Mouse (Mus musculus) kidney, embryonic 15.5 days (tissue): ENCODE measurements around the gene Hist1h2ab. TPM values are rescaled to one million over a fixed set of nuclear protein-coding genes. Genes with fewer than 3 reads are reported as not detected.
"Not testable (repeated sequence)": the region's sequence is repeated elsewhere in the genome, so short reads cannot be mapped to it uniquely, and the experiment has no call there.

Source experiments
- ATAC-seq: fragments of 200-750 bp; cut with Nextera tagmentation; replicated peaks from 2 replicates; pipeline ENCODE4 v1.8.0; 2017; ENCODE audit warnings: moderate TSS enrichment; ENCODE audit not compliant: low FRiP score
- H3K27ac ChIP-seq: fragments of 300-500 bp; sonication (generic); 2 replicates; pipeline ENCODE4 v1.5.1; 2015; ENCODE audit warnings: mild to moderate bottlenecking, inconsistent platforms
- H3K27me3 ChIP-seq: fragments of 300-500 bp; sonication (generic); 2 replicates; pipeline ENCODE4 v1.6.1; 2015; ENCODE audit warnings: inconsistent platforms
- H3K36me3 ChIP-seq: fragments of 300-500 bp; sonication (generic); 2 replicates; pipeline ENCODE4 v1.6.1; 2015; ENCODE audit warnings: inconsistent platforms
- H3K4me1 ChIP-seq: fragments of 300-500 bp; sonication (generic); 2 replicates; pipeline ENCODE4 v1.6.1; 2015; ENCODE audit warnings: inconsistent platforms
- H3K4me2 ChIP-seq: fragments of 300-500 bp; sonication (generic); 2 replicates; pipeline ENCODE4 v1.6.1; 2015; ENCODE audit warnings: moderate library complexity, mild to moderate bottlenecking, inconsistent platforms
- H3K4me3 ChIP-seq: fragments of 300-500 bp; sonication (generic); replicated peaks from 2 replicates; pipeline ENCODE4 v1.5.1; 2015; ENCODE audit warnings: mild to moderate bottlenecking, inconsistent platforms
- H3K9ac ChIP-seq: fragments of 300-500 bp; sonication (generic); 2 replicates; pipeline ENCODE4 v1.6.1; 2015; ENCODE audit warnings: mild to moderate bottlenecking, inconsistent platforms
- H3K9me3 ChIP-seq: fragments of 300-500 bp; sonication (generic); replicated peaks from 2 replicates; pipeline ENCODE4 v1.6.1; 2016; ENCODE audit warnings: inconsistent platforms
- WGBS: fragments of 180-500 bp; shearing (Covaris S2); methylation state at CpG from one replicate; pipeline ENCODE4 v1.1.7; 2015; ENCODE audit warnings: mixed read lengths; 5-methylcytosine and 5-hydroxymethylcytosine counted together
- microRNA-seq: library from miRNA; unstranded; fragments of <30 nt; microRNA quantifications from one replicate; pipeline ENCODE4, GENCODE M21; 2016
- polyA plus RNA-seq: library from polyadenylated mRNA; unstranded; fragments of >200 nt; fragmentation: Nextera tagmentation; extraction: Ambion mirVana; gene quantifications from 2 replicates; pipeline ENCODE4 v1.2.1, GENCODE M21; 2015

Gene Hist1h2ab
- polyA plus RNA-seq, 1 experiment from 2014 or later, result 39.2 TPM

GRCm38 (mm10) chr13:23768834-23769397 is 18.0 kb downstream of the Hist1h2ab start:
- Histone ChIP-seq H3K27me3 (no peaks in the 10 kb centered on the region), H3K4me1 (peaks cover 18% of the 10 kb centered on the region), H3K9me3 (no peaks in the 10 kb centered on the region), H3K36me3 (no peaks in the 10 kb centered on the region), H3K27ac (no peak overlapping the region), H3K4me3 (no peak overlapping the region), H3K9ac (no peak overlapping the region), H3K4me2 (no peak overlapping the region)
- 52% methylated on average over 5 of the region's 5 CpGs for WGBS
- no peak for ATAC-seq

GRCm38 (mm10) chr13:23769613-23770012 is 18.7 kb downstream of the Hist1h2ab start, which contains the start of gene Trim38:
TSS of gene Trim38 (plus strand) at chr13:23769913.
- H3K9ac ChIP-seq, ATAC-seq, H3K4me3 ChIP-seq, H3K36me3 ChIP-seq, H3K27ac ChIP-seq, H3K4me2 ChIP-seq, H3K27me3 ChIP-seq, H3K9me3 ChIP-seq: not testable (repeated sequence)
- WGBS, result 77% methylated on average over 2 of the region's 2 CpGs
- peaks cover 11% of the 10 kb centered on the region for H3K4me1 ChIP-seq

GRCm38 (mm10) chr13:23772561-23773313 is 21.8 kb downstream of the Hist1h2ab start:
- peak overlapping the region; percentile 15; the same call in 1 of the 2 replicates for H3K4me3 ChIP-seq
- H3K27ac ChIP-seq, result no peak overlapping the region
- H3K27me3 ChIP-seq, result no peaks in the 10 kb centered on the region
- H3K9ac ChIP-seq, result no peak overlapping the region
- H3K4me1 ChIP-seq, result peaks cover 7% of the 10 kb centered on the region
- no peaks in the 10 kb centered on the region for H3K36me3 ChIP-seq
- WGBS, result 26% methylated on average over 21 of the region's 21 CpGs
- no peaks in the 10 kb centered on the region for H3K9me3 ChIP-seq
- peak; percentile 93 for ATAC-seq
- H3K4me2 ChIP-seq, result peak overlapping the region; percentile 46

GRCm38 (mm10) chr13:23778339-23778738 is 27.4 kb downstream of the Hist1h2ab start:
- Histone ChIP-seq H3K9ac (no peak overlapping the region), H3K4me2 (no peak overlapping the region), H3K27ac (no peak overlapping the region), H3K4me1 (no peaks in the 10 kb centered on the region), H3K27me3 (no peaks in the 10 kb centered on the region), H3K9me3 (no peaks in the 10 kb centered on the region), H3K36me3 (no peaks in the 10 kb centered on the region), H3K4me3 (no peak overlapping the region)
- ATAC-seq, result no peak
- 93% methylated on average over 7 of the region's 7 CpGs for WGBS

GRCm38 (mm10) chr13:23779025-23779424 is 28.1 kb downstream of the Hist1h2ab start:
- H3K9ac ChIP-seq, result no peak overlapping the region
- H3K36me3 ChIP-seq, result no peaks in the 10 kb centered on the region
- no peaks in the 10 kb centered on the region for H3K27me3 ChIP-seq
- no peak overlapping the region for H3K4me2 ChIP-seq
- no peaks in the 10 kb centered on the region for H3K4me1 ChIP-seq
- ATAC-seq, result no peak
- H3K9me3 ChIP-seq, result no peaks in the 10 kb centered on the region
- 88% methylated on average over 4 of the region's 4 CpGs for WGBS
- no peak overlapping the region for H3K27ac ChIP-seq
- H3K4me3 ChIP-seq, result no peak overlapping the region

- no peak overlapping the region for H3K4me3 ChIP-seq
- no peak overlapping the region for H3K4me2 ChIP-seq
- H3K9me3 ChIP-seq, result no peaks in the 10 kb centered on the region
- WGBS, result 45% methylated on average over 2 of the region's 2 CpGs
- no peak overlapping the region for H3K9ac ChIP-seq
- H3K4me1 ChIP-seq, result no peaks in the 10 kb centered on the region
- H3K27ac ChIP-seq, result no peak overlapping the region
- no peak for ATAC-seq
- no peaks in the 10 kb centered on the region for H3K36me3 ChIP-seq
- H3K27me3 ChIP-seq, result no peaks in the 10 kb centered on the region
These were observed 41.6 kb downstream of the Hist1h2ab start for GRCm38 (mm10) chr13:23792520-23792919.

GRCm38 (mm10) chr13:23799405-23799804 is 48.5 kb downstream of the Hist1h2ab start:
- no peaks in the 10 kb centered on the region for H3K27me3 ChIP-seq
- H3K36me3 ChIP-seq, result no peaks in the 10 kb centered on the region
- no peak overlapping the region for H3K4me2 ChIP-seq
- no peak for ATAC-seq
- 58% methylated on average over 5 of the region's 5 CpGs for WGBS
- no peaks in the 10 kb centered on the region for H3K9me3 ChIP-seq
- no peak overlapping the region for H3K27ac ChIP-seq
- H3K9ac ChIP-seq, result no peak overlapping the region
- no peak overlapping the region for H3K4me3 ChIP-seq
- H3K4me1 ChIP-seq, result 0 out of 2 replicates have a peak, but pooled peaks cover 5% of the 10 kb centered on the region

Small RNA genes lying within 50 kb of the gene (microRNA-seq; reads per million reads assigned to microRNA genes)
- gene Gm44314, result not detected
- gene Gm44484, result not detected

Other genes starting within 250 kb of the Hist1h2ab start
- gene Hist1h4h, start 220.1 kb upstream of the Hist1h2ab start, polyA plus RNA-seq, result 7.5 and 7.8 TPM in 2 replicates
- 3.3 and 7.3 TPM in 2 replicates for gene Hist1h2af, start 217.2 kb upstream of the Hist1h2ab start, polyA plus RNA-seq
- 6.6 and 6.9 TPM in 2 replicates for gene Hist1h3g, start 215.7 kb upstream of the Hist1h2ab start, polyA plus RNA-seq
- gene Hist1h2bh, start 207.7 kb upstream of the Hist1h2ab start, polyA plus RNA-seq, result 0.91 and 1.1 TPM in 2 replicates
- 0.86 and 1.3 TPM in 2 replicates for gene Hist1h3f, start 207.1 kb upstream of the Hist1h2ab start, polyA plus RNA-seq
- gene Hist1h4f, start 199.5 kb upstream of the Hist1h2ab start, polyA plus RNA-seq, result 0.96 and 1.3 TPM in 2 replicates
- gene Hist1h1d, start 197.9 kb upstream of the Hist1h2ab start, polyA plus RNA-seq, result 0.66 and 0.67 TPM in 2 replicates
- gene Hist1h3e, start 188.8 kb upstream of the Hist1h2ab start, polyA plus RNA-seq, result 6.5 and 6.7 TPM in 2 replicates
- gene Hist1h2ae, start 179.9 kb upstream of the Hist1h2ab start, polyA plus RNA-seq, result 84.7 and 118 TPM in 2 replicates
- gene Hist1h2bg, start 179.7 kb upstream of the Hist1h2ab start, polyA plus RNA-seq, result 10.6 and 10.9 TPM in 2 replicates
- 6.0 and 6.9 TPM in 2 replicates for gene Hist1h2bf, start 176.9 kb upstream of the Hist1h2ab start, polyA plus RNA-seq
- gene Hist1h2ad, start 176.7 kb upstream of the Hist1h2ab start, polyA plus RNA-seq, result 3.6 TPM in 2 replicates
- gene Hist1h3d, start 175.4 kb upstream of the Hist1h2ab start, polyA plus RNA-seq, result 6.5 and 7.5 TPM in 2 replicates
- gene Hist1h4d, start 169.5 kb upstream of the Hist1h2ab start, polyA plus RNA-seq, result 123 and 142 TPM in 2 replicates
- 3.1 and 3.7 TPM in 2 replicates for gene Hist1h2be, start 130.0 kb upstream of the Hist1h2ab start, polyA plus RNA-seq
- 19.7 and 21.1 TPM in 2 replicates for gene Hist1h1e, start 128.6 kb upstream of the Hist1h2ab start, polyA plus RNA-seq
- gene Hist1h2ac, start 67.2 kb upstream of the Hist1h2ab start, polyA plus RNA-seq, result 1.3 and 1.5 TPM in 2 replicates
- 65.3 and 71.8 TPM in 2 replicates for gene Hist1h2bc, start 66.9 kb upstream of the Hist1h2ab start, polyA plus RNA-seq
- gene Hist1h1t, start 55.3 kb upstream of the Hist1h2ab start, polyA plus RNA-seq, result 0.31 TPM in 1 of 2 replicates, not detected in the other
- gene Hist1h4c, start 52.7 kb upstream of the Hist1h2ab start, polyA plus RNA-seq, result 7.5 and 8.5 TPM in 2 replicates
- 6.4 and 7.7 TPM in 2 replicates for gene Hfe, start 40.3 kb upstream of the Hist1h2ab start, polyA plus RNA-seq
- 24.1 and 27.2 TPM in 2 replicates for gene Hist1h1c, start 12.3 kb upstream of the Hist1h2ab start, polyA plus RNA-seq
- 12.6 and 13.5 TPM in 2 replicates for gene Hist1h3c, start 5.5 kb upstream of the Hist1h2ab start, polyA plus RNA-seq
- gene Hist1h2bb, start 4.4 kb upstream of the Hist1h2ab start, polyA plus RNA-seq, result 3.8 and 4.5 TPM in 2 replicates
- gene Hist1h3b, start 1.1 kb downstream of the Hist1h2ab start, polyA plus RNA-seq, result 10.8 and 11.3 TPM in 2 replicates
- 5.4 and 6.4 TPM in 2 replicates for gene Hist1h4b, start 5.9 kb downstream of the Hist1h2ab start, polyA plus RNA-seq
- gene Hist1h4a, start 10.1 kb downstream of the Hist1h2ab start, polyA plus RNA-seq, result 0.35 TPM in 1 of 2 replicates, not detected in the other
- gene Hist1h3a, start 11.3 kb downstream of the Hist1h2ab start, polyA plus RNA-seq, result 8.0 and 9.4 TPM in 2 replicates
- gene Hist1h1a, start 12.5 kb downstream of the Hist1h2ab start, polyA plus RNA-seq, result 2.3 and 3.1 TPM in 2 replicates
- gene Trim38, start 18.8 kb downstream of the Hist1h2ab start, polyA plus RNA-seq, result not detected in 2 replicates
- gene Slc17a2, start 55.9 kb downstream of the Hist1h2ab start, polyA plus RNA-seq, result 0.10 and 0.12 TPM in 2 replicates
- 3.4 and 4.0 TPM in 2 replicates for gene Slc17a3, start 88.3 kb downstream of the Hist1h2ab start, polyA plus RNA-seq
- gene Slc17a1, start 116.6 kb downstream of the Hist1h2ab start, polyA plus RNA-seq, result 9.3 TPM in 2 replicates
- 2.7 and 2.9 TPM in 2 replicates for gene Slc17a4, start 163.9 kb downstream of the Hist1h2ab start, polyA plus RNA-seq
- not detected in 2 replicates for gene Hist1h2ba, start 183.0 kb downstream of the Hist1h2ab start, polyA plus RNA-seq
- gene Hist1h2aa, start 183.3 kb downstream of the Hist1h2ab start, polyA plus RNA-seq, result not detected in 2 replicates
- gene Scgn, start 240.1 kb downstream of the Hist1h2ab start, polyA plus RNA-seq, result 0.23 and 0.60 TPM in 2 replicates